8 mouse cellular contexts compared by ENCODE assay signal in genomic region chr10:121626186-121626882, GRCm38 (mm10). TPM values are rescaled to one million over a fixed set of nuclear protein-coding genes. Genes with fewer than 3 reads are reported as not detected.
DNase-seq lines count a peak whose midpoint lies in the region; ATAC-seq and TF ChIP-seq lines count a peak whose summit lies in the region.

Xpot (minus strand) TSS chr10:121626332.

- H3K4me1 ChIP-seq in bone marrow, adult 2 months (ENCODE audit: control insufficient read depth, insufficient read depth, low read length) = no peaks in the 10 kb centered on the region; the same call in 1 of the 2 replicates
- peaks cover 8% of the 10 kb centered on the region for H3K4me1 ChIP-seq in embryonic facial prominence, embryonic 15.5 days
- peaks cover 9% of the 10 kb centered on the region for H3K4me1 ChIP-seq in limb, embryonic 14.5 days (ENCODE audit: control insufficient read depth, insufficient read depth, low read length)
- no peaks in the 10 kb centered on the region for H3K4me1 ChIP-seq in midbrain, postnatal 0 days (ENCODE audit: insufficient read depth, low read length)

- no peaks in the 10 kb centered on the region for H3K9me3 ChIP-seq in embryonic facial prominence, embryonic 15.5 days (replicated peaks)
- no peaks in the 10 kb centered on the region for H3K9me3 ChIP-seq in limb, embryonic 14.5 days (ENCODE audit: control insufficient read depth, low read length)
- no peaks in the 10 kb centered on the region for H3K9me3 ChIP-seq in midbrain, postnatal 0 days (ENCODE audit: low read length)

- H3K4me3 ChIP-seq in bone marrow, adult 2 months (replicated peaks; ENCODE audit: control insufficient read depth, low read depth, low read length) = peak within 1 kb of the TSS; percentile 57
- H3K4me3 ChIP-seq in embryonic facial prominence, embryonic 15.5 days (replicated peaks) = peak within 1 kb of the TSS; percentile 64
- H3K4me3 ChIP-seq in limb, embryonic 14.5 days (replicated peaks; ENCODE audit: low read length) = peak within 1 kb of the TSS; percentile 91
- H3K4me3 ChIP-seq in midbrain, postnatal 0 days (ENCODE audit: low read depth, low read length) = peak within 1 kb of the TSS; percentile 85

- peak within 1 kb of the TSS; percentile 71 for H3K9ac ChIP-seq in embryonic facial prominence, embryonic 15.5 days
- peak within 1 kb of the TSS; percentile 86 for H3K9ac ChIP-seq in limb, embryonic 14.5 days (ENCODE audit: low read depth, low read length, severe bottlenecking)
- H3K9ac ChIP-seq in midbrain, postnatal 0 days (replicated peaks; ENCODE audit: low read length, poor library complexity, severe bottlenecking) = peak within 1 kb of the TSS; percentile 74

- H3K27ac ChIP-seq in bone marrow, adult 2 months (ENCODE audit: control insufficient read depth, insufficient read depth, low read depth, low read length, poor library complexity) = peak within 1 kb of the TSS; percentile 89
- peak within 1 kb of the TSS; percentile 95 for H3K27ac ChIP-seq in embryonic facial prominence, embryonic 15.5 days (replicated peaks)
- peak within 1 kb of the TSS; percentile 88 for H3K27ac ChIP-seq in limb, embryonic 14.5 days (replicated peaks; ENCODE audit: low read depth, low read length)
- peak within 1 kb of the TSS; percentile 87 for H3K27ac ChIP-seq in midbrain, postnatal 0 days (ENCODE audit: low read depth, low read length)

- under 1% methylated on average over 70 of the region's 70 CpGs for WGBS in bone marrow, adult 2 months
- WGBS in embryonic facial prominence, embryonic 15.5 days = under 1% methylated on average over 70 of the region's 70 CpGs
- under 1% methylated on average over 56 of the region's 70 CpGs for WGBS in limb, embryonic 14.5 days
- WGBS in midbrain, postnatal 0 days = under 1% methylated on average over 67 of the region's 70 CpGs

- DNase-seq in 416B (ENCODE audit: low read depth) = peak; percentile 98
- DNase-seq in heart, adult 8-10 months (ENCODE audit: low spot score) = peak; percentile 96
- peak; percentile 98 for DNase-seq in kidney, adult 9 months
- peak; percentile 98 for DNase-seq in limb, embryonic 14.5 days (ENCODE audit: low spot score)
- DNase-seq in midbrain, postnatal 0 days (ENCODE audit: low spot score) = peak; percentile 98
- peak; percentile 94 to 98 for DNase-seq in spleen, postnatal 14 days (ENCODE audit: low spot score in 2 of 2)

- ATAC-seq in embryonic facial prominence, embryonic 15.5 days (ENCODE audit: insufficient number of reproducible peaks, low FRiP score, low TSS enrichment, low read depth) = peak; percentile 100
- ATAC-seq in limb, embryonic 14.5 days (ENCODE audit: low FRiP score, low read depth) = peak; percentile 99
- ATAC-seq in midbrain, postnatal 0 days (ENCODE audit: low FRiP score) = peak; percentile 99

- H3K4me2 ChIP-seq in embryonic facial prominence, embryonic 15.5 days (replicated peaks) = peak within 1 kb of the TSS; percentile 63
- H3K4me2 ChIP-seq in limb, embryonic 14.5 days (replicated peaks; ENCODE audit: low read depth, low read length, severe bottlenecking) = peak within 1 kb of the TSS; percentile 82
- H3K4me2 ChIP-seq in midbrain, postnatal 0 days (ENCODE audit: low read depth, low read length, poor library complexity, severe bottlenecking) = peak within 1 kb of the TSS; percentile 77

- peak; percentile 47; the same call in 1 of the 2 replicates for TF ChIP-seq POLR2A in bone marrow, adult 2 months (IDR thresholded peaks at IDR 0.05; ENCODE audit: borderline replicate concordance, control insufficient read depth, low read depth, low read length)
- peak; percentile 72; the same call in 1 of the 2 replicates for TF ChIP-seq POLR2A in limb, embryonic 14.5 days (IDR thresholded peaks at IDR 0.05; ENCODE audit: borderline replicate concordance, extremely low read depth, insufficient read depth, insufficient read length)

- TF ChIP-seq CTCF in bone marrow, adult 2 months (IDR thresholded peaks at IDR 0.05; ENCODE audit: control insufficient read depth, insufficient read depth, low read length) = no peak
- no peak for TF ChIP-seq CTCF in midbrain, postnatal 0 days (IDR thresholded peaks at IDR 0.05)

- H3K36me3 ChIP-seq in embryonic facial prominence, embryonic 15.5 days = peaks cover 11% of the 10 kb centered on the region
- H3K36me3 ChIP-seq in limb, embryonic 14.5 days (ENCODE audit: control insufficient read depth, insufficient read depth, low read length) = peaks cover 15% of the 10 kb centered on the region
- H3K36me3 ChIP-seq in midbrain, postnatal 0 days (ENCODE audit: insufficient read depth, low read length) = peaks cover 4% of the 10 kb centered on the region; the same call in 1 of the 2 replicates

- no peaks in the 10 kb centered on the region for H3K27me3 ChIP-seq in embryonic facial prominence, embryonic 15.5 days
- no peaks in the 10 kb centered on the region for H3K27me3 ChIP-seq in limb, embryonic 14.5 days (ENCODE audit: control insufficient read depth, insufficient read depth, low read length)
- H3K27me3 ChIP-seq in midbrain, postnatal 0 days (ENCODE audit: insufficient read depth, low read length) = no peaks in the 10 kb centered on the region

RNA-seq across cellular contexts. Expression of gene Xpot, which starts in this region (rescaled TPM):
- 18.5 and 24.4 TPM in 2 replicates for polyA plus RNA-seq in bone marrow, adult 2 months (2011; ENCODE audit: insufficient read depth, insufficient read length, low replicate concordance, missing spikeins)
- 44.4 and 45.7 TPM in 2 replicates for polyA plus RNA-seq in embryonic facial prominence, embryonic 15.5 days (2015; fragmentation: Nextera tagmentation; extraction: Ambion mirVana)
- 10 to 100 TPM; 29.2 to 31.6 (median 31.1) TPM for total RNA-seq in heart, adult 8-10 months (2022)
- 103 and 140 TPM in 2 replicates for polyA plus RNA-seq in limb, embryonic 14.5 days (2012; rRNA removed)
- 58.1 and 58.8 TPM in 2 replicates for polyA plus RNA-seq in limb, embryonic 14.5 days (2014; fragmentation: Nextera tagmentation; extraction: Ambion mirVana)
- total RNA-seq in midbrain, postnatal 0 days (2014; rRNA removed) = 101 and 111 TPM in 2 replicates
- polyA plus RNA-seq in midbrain, postnatal 0 days (2015; fragmentation: Nextera tagmentation; extraction: Ambion mirVana) = 26.0 and 26.6 TPM in 2 replicates

Comparison
In these comparisons a context has a peak if more than half of its experiments do, and no peak if none do; other contexts are left out.
1. Peak in every context shown above with its lines: DNase-seq, ATAC-seq, H3K4me3 ChIP-seq and H3K27ac ChIP-seq.